Mouse (Mus musculus): ENCODE results near the gene Btbd19.

Btbd19 gene

DNA sequence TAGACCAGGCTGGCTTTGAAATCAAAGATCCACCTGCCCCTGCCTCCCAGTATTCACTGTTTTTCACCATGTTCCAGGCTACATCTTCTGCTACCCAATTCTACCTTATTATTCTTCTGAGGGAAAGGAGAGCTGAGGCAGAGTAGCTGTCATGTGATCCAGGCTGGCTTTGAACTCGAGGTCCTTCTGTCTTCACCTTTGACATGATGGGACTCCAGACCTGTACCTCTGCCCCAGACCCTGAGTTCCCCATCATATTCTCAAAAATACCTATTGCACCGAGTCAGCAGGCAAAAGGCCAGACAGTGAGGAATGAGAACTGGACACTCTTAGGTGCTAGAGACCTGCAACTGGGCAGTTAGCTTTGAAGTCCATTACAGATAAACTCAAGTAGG is 9.1 kb upstream of the Btbd19 start:
- no peak for DNase-seq (ENCODE audit: low spot score)

- DNase-seq (ENCODE audit: low spot score) = peak; percentile 88
These were observed 8.5 kb upstream of the Btbd19 start, which contains the start of gene Plk3 for GRCm38 (mm10) chr4:117133817-117134600. Gene Plk3 (minus strand): TSS chr4:117133963.

- no peak for DNase-seq (ENCODE audit: low spot score)
These were observed 7.9 kb upstream of the Btbd19 start for GRCm38 (mm10) chr4:117133366-117133796.

DNA sequence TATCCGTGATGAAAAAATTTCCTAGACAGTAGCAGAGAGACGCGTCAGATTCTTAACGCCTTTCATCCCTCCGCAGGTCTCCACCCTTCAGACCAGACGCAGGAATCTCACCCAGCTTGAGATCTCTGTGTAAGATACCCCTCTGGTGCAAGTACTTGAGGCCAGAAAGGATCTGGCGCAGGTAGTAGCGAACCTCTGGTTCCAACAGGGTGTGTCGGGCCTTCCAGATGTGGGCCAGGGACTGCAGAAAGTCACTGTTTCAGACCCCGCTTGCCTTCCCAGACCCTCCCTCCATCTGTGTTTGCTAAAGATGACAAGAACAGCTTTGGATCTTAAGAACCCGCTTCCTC is 7.2 kb upstream of the Btbd19 start:
- no peak for DNase-seq (ENCODE audit: low spot score)

DNA sequence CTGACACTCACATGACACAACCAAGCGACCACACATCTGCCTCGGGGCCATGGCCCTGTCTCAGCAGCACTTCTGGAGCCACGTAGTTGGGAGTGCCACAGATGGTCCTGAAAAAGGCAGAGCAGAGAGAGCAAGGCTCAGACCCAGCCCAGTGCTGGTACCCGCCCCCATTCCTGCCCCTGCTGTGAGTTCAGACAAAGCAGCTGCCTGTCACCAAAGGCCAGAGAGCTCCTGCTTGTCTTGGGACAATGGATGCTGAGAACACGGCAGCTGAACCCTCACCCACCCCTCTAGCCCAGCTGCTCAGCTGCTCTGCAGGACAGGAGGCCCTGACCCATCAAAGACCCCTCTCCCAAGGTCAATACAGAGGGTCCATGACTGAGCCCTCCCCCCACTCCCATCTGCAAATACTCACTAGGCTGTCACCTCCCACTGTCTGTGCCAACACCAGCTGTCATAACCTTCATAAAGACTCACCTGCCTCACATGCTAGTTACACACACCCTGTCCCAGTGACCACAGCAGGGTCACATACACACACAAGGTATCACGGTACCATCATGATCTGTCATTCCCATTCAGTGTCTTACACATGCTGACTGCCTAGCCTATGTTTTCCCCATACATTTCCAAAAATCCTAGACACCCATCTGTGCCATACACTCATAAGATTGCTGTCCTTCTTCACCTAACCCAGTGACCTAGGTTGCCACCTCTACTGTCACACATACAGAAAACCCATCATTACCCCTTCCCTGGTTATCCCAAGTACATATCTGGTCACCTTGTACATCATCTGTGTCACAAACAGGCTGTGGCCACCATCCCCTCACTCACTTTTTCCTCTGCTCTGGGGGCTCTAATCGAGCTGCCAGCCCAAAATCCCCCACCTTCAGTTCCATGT is 6.6 kb upstream of the Btbd19 start:
- no peak for DNase-seq (ENCODE audit: low spot score)

DNA sequence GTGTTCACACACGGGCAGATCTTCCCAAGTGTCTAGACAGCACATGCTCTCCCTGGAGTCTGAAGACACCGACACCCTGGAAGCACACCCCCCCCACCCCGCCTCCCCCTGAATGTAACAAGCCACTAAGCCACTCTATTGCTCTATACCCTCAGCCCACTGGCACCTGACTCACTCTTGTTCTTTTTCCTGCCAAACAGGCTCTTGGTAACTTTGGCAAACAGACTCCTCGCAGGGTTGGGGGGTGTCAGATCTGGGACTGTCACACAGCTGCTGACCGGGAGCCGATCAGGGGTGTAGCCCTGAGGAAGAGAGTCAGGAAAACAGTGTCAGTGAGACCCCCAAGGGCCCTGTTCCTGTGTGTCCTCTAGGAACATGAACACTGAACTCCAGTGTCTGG is 5.7 kb upstream of the Btbd19 start:
- DNase-seq (ENCODE audit: low spot score) = no peak

GRCm38 (mm10) chr4:117130790-117131189 is 5.3 kb upstream of the Btbd19 start:
- no peak for DNase-seq (ENCODE audit: low spot score)

- no peak for DNase-seq (ENCODE audit: low spot score)
These were observed 2.6 kb upstream of the Btbd19 start for GRCm38 (mm10) chr4:117127991-117128686.

- DNase-seq (ENCODE audit: low spot score) = no peak
These were observed 1.3 kb upstream of the Btbd19 start, which contains the start of gene Tctex1d4 for GRCm38 (mm10) chr4:117126675-117127290. Gene Tctex1d4 (plus strand): TSS chr4:117126794.

- DNase-seq (ENCODE audit: low spot score) = no peak
These were observed 567 bp upstream of the Btbd19 start for GRCm38 (mm10) chr4:117125910-117126674.

GRCm38 (mm10) chr4:117124518-117125347 is 792 bp downstream of the Btbd19 start:
- peak; percentile 23 for DNase-seq (ENCODE audit: low spot score)

- no peak for DNase-seq (ENCODE audit: low spot score)
These were observed 1.4 kb downstream of the Btbd19 start for GRCm38 (mm10) chr4:117124218-117124517.

DNA sequence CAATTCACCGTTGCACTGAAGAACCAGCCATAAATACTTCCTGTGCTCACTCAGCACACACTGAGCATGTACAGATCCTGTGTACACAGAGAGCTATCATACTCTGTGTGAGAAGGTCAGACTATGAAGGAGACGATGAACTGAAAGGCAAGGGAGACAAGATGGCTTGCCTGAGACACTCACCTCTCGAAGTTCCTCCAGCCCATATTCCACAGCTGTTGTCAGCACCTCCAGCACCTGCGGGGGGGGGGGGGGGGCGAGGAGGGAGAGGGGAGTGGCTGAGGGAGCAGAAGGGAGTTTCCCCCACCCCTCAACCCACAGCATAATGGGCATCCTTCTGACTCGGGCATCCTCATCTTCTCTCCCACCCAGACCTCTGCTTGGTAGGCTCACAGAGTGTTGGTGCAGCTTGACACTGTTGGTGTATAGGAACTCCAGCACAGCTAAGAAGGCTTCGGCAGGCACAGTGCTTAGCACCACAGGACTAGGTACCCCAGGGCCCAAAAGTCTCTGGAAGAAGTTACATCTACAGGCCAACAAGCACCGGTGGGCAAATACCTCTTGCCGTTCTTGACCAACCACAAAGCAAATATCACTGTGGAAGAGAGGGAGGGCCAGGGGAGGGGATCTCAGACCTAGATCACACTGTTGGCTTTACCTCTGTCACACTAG is 1.8 kb downstream of the Btbd19 start:
- no peak for DNase-seq (ENCODE audit: low spot score)

DNA sequence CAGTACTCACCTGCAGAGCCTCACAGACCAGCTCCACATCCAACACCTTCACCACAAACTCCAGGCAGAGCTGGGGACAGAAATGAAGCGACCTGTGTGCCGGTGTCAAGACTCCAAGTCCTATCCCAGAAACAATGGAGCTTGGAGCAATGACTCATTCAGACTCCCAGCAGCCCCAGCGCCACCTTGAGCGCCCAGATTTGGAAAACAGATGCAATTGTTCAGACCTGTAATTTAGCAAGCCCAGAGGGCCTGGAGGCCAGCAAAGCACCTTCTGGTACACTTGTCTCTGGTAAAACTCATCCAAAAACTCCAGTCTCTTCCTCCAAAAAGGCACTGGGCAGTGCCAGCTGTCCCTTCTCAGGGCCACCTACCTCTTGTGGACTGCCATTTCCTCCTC is 3.3 kb downstream of the Btbd19 start:
- no peak for DNase-seq (ENCODE audit: low spot score)

GRCm38 (mm10) chr4:117120445-117121414 is 4.8 kb downstream of the Btbd19 start:
- DNase-seq (ENCODE audit: low spot score) = peak; percentile 72

DNA sequence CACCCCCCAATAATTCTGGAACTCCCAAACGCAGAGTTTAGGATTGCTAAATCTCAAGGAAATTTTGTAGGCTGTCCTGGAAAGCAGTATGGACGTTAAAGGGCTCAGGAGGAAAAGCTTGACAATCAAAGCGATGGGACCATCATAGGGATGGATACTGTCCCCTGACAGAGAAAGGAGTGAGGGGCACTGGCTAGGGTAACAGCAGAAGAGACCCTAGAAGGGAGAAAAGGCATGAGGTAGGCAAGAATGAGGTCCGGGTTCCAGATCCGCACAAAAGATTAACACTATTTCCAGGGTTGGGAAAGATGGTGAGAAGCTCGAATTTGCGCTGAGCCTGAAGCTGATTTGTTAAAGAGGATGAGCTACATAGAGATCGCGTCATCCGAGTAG is 5.5 kb downstream of the Btbd19 start:
- DNase-seq (ENCODE audit: low spot score) = no peak

DNA sequence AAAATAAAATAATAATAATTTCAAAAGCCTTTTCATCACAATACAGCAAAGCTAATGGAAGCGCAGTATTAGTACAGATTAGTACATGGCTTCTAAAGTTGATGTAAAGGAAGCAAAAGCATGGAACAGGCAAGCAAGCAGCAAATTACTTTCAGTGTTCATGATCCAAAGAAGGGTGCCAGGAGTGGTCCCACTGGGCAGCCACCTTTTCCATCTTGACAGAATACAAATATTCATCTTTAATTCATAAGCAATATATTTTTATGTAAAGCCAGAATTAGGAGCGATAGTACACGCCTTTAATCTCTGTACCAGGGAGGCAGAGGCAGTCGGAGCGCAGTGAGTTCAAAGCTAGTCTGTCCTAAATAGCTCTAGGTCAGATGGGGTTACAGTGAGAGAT is 5.9 kb downstream of the Btbd19 start:
- DNase-seq (ENCODE audit: low spot score) = no peak

GRCm38 (mm10) chr4:117117931-117118330 is 7.6 kb downstream of the Btbd19 start:
- DNase-seq (ENCODE audit: low spot score) = no peak

GRCm38 (mm10) chr4:117115592-117115991 is 9.9 kb downstream of the Btbd19 start:
- no peak for DNase-seq (ENCODE audit: low spot score)
